Mouse (Mus musculus) heart, embryonic 16.5 days (tissue): ENCODE results near the gene Mxra7. TPM values are rescaled to one million over a fixed set of nuclear protein-coding genes. Genes with fewer than 3 reads are reported as not detected.

ENCODE experiments used
- ATAC-seq: fragments of 200-750 bp; cut with Nextera tagmentation; replicated peaks from 2 replicates; pipeline ENCODE4 v1.8.0; 2017; ENCODE audit warnings: moderate number of reproducible peaks; ENCODE audit not compliant: insufficient read depth, low FRiP score; ENCODE audit errors: extremely low read depth
- H3K27ac ChIP-seq: fragments of 300-500 bp; sonication (generic); 2 replicates; pipeline ENCODE4 v1.5.1; 2014; ENCODE audit warnings: mild to moderate bottlenecking, low read length, control low read depth, moderate library complexity
- H3K27me3 ChIP-seq: fragments of 300-500 bp; sonication (generic); 2 replicates; pipeline ENCODE4 v1.6.1; 2014; ENCODE audit warnings: low read length, mixed read lengths; ENCODE audit not compliant: control insufficient read depth, insufficient read depth
- H3K36me3 ChIP-seq: fragments of 300-500 bp; sonication (generic); 2 replicates; pipeline ENCODE4 v1.6.1; 2014; ENCODE audit not compliant: control insufficient read depth, insufficient read depth
- H3K4me1 ChIP-seq: fragments of 300-500 bp; sonication (generic); 2 replicates; pipeline ENCODE4 v1.6.1; 2014; ENCODE audit warnings: low read length, mixed read lengths; ENCODE audit not compliant: control insufficient read depth, insufficient read depth
- H3K4me2 ChIP-seq: fragments of 300-500 bp; sonication (generic); 2 replicates; pipeline ENCODE4 v1.6.1; 2014; ENCODE audit warnings: low read depth, mild to moderate bottlenecking, control low read depth, low read length
- H3K4me3 ChIP-seq: fragments of 300-500 bp; sonication (generic); 2 replicates; pipeline ENCODE4 v1.5.1; 2014; ENCODE audit warnings: mild to moderate bottlenecking, control low read depth, low read length
- H3K9ac ChIP-seq: fragments of 300-500 bp; sonication (generic); 2 replicates; pipeline ENCODE4 v1.6.1; 2014; ENCODE audit warnings: low read length, control low read depth
- H3K9me3 ChIP-seq: fragments of 300-500 bp; sonication (generic); replicated peaks from 2 replicates; pipeline ENCODE4 v1.6.1; 2016; ENCODE audit warnings: low read length; ENCODE audit not compliant: control insufficient read depth
- WGBS: fragments of 180-500 bp; shearing (Covaris S2); extraction: QIAGEN DNeasy Blood & Tissue Kit; methylation state at CpG from one replicate; pipeline ENCODE4 v1.1.7; 2014; 5-methylcytosine and 5-hydroxymethylcytosine counted together
- polyA plus RNA-seq: library from polyadenylated mRNA; unstranded; fragments of >200 nt; fragmentation: Nextera tagmentation; extraction: Ambion mirVana; gene quantifications from 2 replicates; pipeline ENCODE4 v1.2.1, GENCODE M21; 2015

Gene Mxra7
- polyA plus RNA-seq, 1 experiment from 2014 or later, result 14.9 TPM

GRCm38 (mm10) chr11:116814076-116814883, 13.6 kb downstream of the Mxra7 start:
- Histone ChIP-seq H3K27me3 (no peaks in the 10 kb centered on the region), H3K4me1 (peaks cover 48% of the 10 kb centered on the region), H3K9ac (peak overlapping the region; percentile 0), H3K4me2 (0 out of 2 replicates have a peak overlapping the region, but pooled peaks have one; percentile 21), H3K27ac (peak overlapping the region; percentile 72), H3K36me3 (no peaks in the 10 kb centered on the region), H3K4me3 (no peak overlapping the region), H3K9me3 (no peaks in the 10 kb centered on the region)
- WGBS, result 33% methylated on average over 20 of the region's 20 CpGs
- peak; percentile 8 for ATAC-seq

- Histone ChIP-seq H3K27ac (peak overlapping the region; percentile 72), H3K4me2 (no peak overlapping the region), H3K9me3 (no peaks in the 10 kb centered on the region), H3K4me1 (peaks cover 46% of the 10 kb centered on the region), H3K9ac (peak overlapping the region; percentile 29; the same call in 1 of the 2 replicates), H3K4me3 (no peak overlapping the region), H3K27me3 (no peaks in the 10 kb centered on the region; the same call in 1 of the 2 replicates), H3K36me3 (no peaks in the 10 kb centered on the region)
- ATAC-seq, result no peak
- WGBS, result 78% methylated on average over 13 of the region's 13 CpGs
Measured at GRCm38 (mm10) chr11:116813610-116814009, 14.2 kb downstream of the Mxra7 start.

- Histone ChIP-seq H3K4me1 (peaks cover 46% of the 10 kb centered on the region), H3K4me3 (no peak overlapping the region), H3K27me3 (no peaks in the 10 kb centered on the region; the same call in 1 of the 2 replicates), H3K9ac (peak overlapping the region; percentile 62), H3K4me2 (no peak overlapping the region; the same call in 1 of the 2 replicates), H3K36me3 (no peaks in the 10 kb centered on the region), H3K27ac (peak overlapping the region; percentile 72), H3K9me3 (no peaks in the 10 kb centered on the region)
- peak; percentile 24 for ATAC-seq
- WGBS, result 47% methylated on average over 21 of the region's 21 CpGs
Measured at GRCm38 (mm10) chr11:116812793-116813529, 14.9 kb downstream of the Mxra7 start.

- Histone ChIP-seq H3K36me3 (no peaks in the 10 kb centered on the region), H3K4me1 (peaks cover 44% of the 10 kb centered on the region), H3K9ac (peak overlapping the region; percentile 66), H3K27me3 (no peaks in the 10 kb centered on the region; the same call in 1 of the 2 replicates), H3K9me3 (no peaks in the 10 kb centered on the region), H3K4me3 (peak overlapping the region; percentile 54), H3K27ac (peak overlapping the region; percentile 73), H3K4me2 (peak overlapping the region; percentile 77)
- peak; percentile 71 for ATAC-seq
- WGBS, result 11% methylated on average over 27 of the region's 32 CpGs
Measured at GRCm38 (mm10) chr11:116810983-116811901, 16.6 kb downstream of the Mxra7 start.

- Histone ChIP-seq H3K4me2 (no peak overlapping the region), H3K4me1 (peaks cover 43% of the 10 kb centered on the region), H3K27ac (no peak overlapping the region), H3K9me3 (no peaks in the 10 kb centered on the region), H3K4me3 (no peak overlapping the region), H3K36me3 (no peaks in the 10 kb centered on the region), H3K9ac (no peak overlapping the region), H3K27me3 (no peaks in the 10 kb centered on the region; the same call in 1 of the 2 replicates)
- 80% methylated on average over 11 of the region's 11 CpGs for WGBS
- ATAC-seq, result no peak
Measured at GRCm38 (mm10) chr11:116810528-116810927, 17.3 kb downstream of the Mxra7 start.

- no peaks in the 10 kb centered on the region; the same call in 1 of the 2 replicates for H3K27me3 ChIP-seq
- H3K9ac ChIP-seq, result no peak overlapping the region
- no peaks in the 10 kb centered on the region for H3K36me3 ChIP-seq
- 72% methylated on average over 8 of the region's 8 CpGs for WGBS
- H3K4me2 ChIP-seq, result no peak overlapping the region
- H3K4me3 ChIP-seq, result no peak overlapping the region
- H3K9me3 ChIP-seq, result no peaks in the 10 kb centered on the region
- no peak overlapping the region for H3K27ac ChIP-seq
- no peak for ATAC-seq
- H3K4me1 ChIP-seq, result peaks cover 34% of the 10 kb centered on the region
Measured at GRCm38 (mm10) chr11:116809520-116809919, 18.3 kb downstream of the Mxra7 start.

- H3K4me3 ChIP-seq, result no peak overlapping the region
- H3K36me3 ChIP-seq, result no peaks in the 10 kb centered on the region
- peak overlapping the region; percentile 21; the same call in 1 of the 2 replicates for H3K9ac ChIP-seq
- no peak overlapping the region for H3K4me2 ChIP-seq
- no peak for ATAC-seq
- no peak overlapping the region for H3K27ac ChIP-seq
- H3K4me1 ChIP-seq, result peaks cover 30% of the 10 kb centered on the region
- 82% methylated on average over 11 of the region's 11 CpGs for WGBS
- no peaks in the 10 kb centered on the region; the same call in 1 of the 2 replicates for H3K27me3 ChIP-seq
- no peaks in the 10 kb centered on the region for H3K9me3 ChIP-seq
Measured at GRCm38 (mm10) chr11:116808811-116809395, 18.9 kb downstream of the Mxra7 start.
